Mouse (Mus musculus) olfactory bulb, adult 2 months (tissue): ENCODE measurements around the gene Phykpl. TPM values are rescaled to one million over a fixed set of nuclear protein-coding genes. Genes with fewer than 3 reads are reported as not detected.
A peak's percentile ranks its signal among the peaks of the same experiment; 100 is the strongest.

Experiments used
- H3K27ac ChIP-seq: fragments of 200-500 bp; 2 replicates; pipeline ENCODE4 v1.5.1; 2012; ENCODE audit warnings: low read depth, low read length; ENCODE audit not compliant: insufficient read depth
- H3K4me1 ChIP-seq: fragments of 200-500 bp; 2 replicates; pipeline ENCODE4 v1.6.1; 2012; ENCODE audit warnings: low read length; ENCODE audit not compliant: control insufficient read depth, insufficient read depth
- H3K4me3 ChIP-seq: fragments of 200-500 bp; 2 replicates; pipeline ENCODE4 v1.5.1; 2012; ENCODE audit warnings: mild to moderate bottlenecking, low read depth, low read length, moderate library complexity; ENCODE audit not compliant: insufficient read depth
- CTCF ChIP-seq: fragments of 200-500 bp; IDR thresholded peaks from 2 replicates; pipeline ENCODE4 v1.5.1; 2012; ENCODE audit warnings: low read depth, mild to moderate bottlenecking, low read length, moderate library complexity; ENCODE audit not compliant: insufficient read depth
- POLR2A ChIP-seq: fragments of 200-500 bp; IDR thresholded peaks from 2 replicates; pipeline ENCODE4 v1.6.1; 2012; ENCODE audit warnings: mild to moderate bottlenecking, low read depth, low read length, moderate library complexity; ENCODE audit not compliant: insufficient read depth
- WGBS: fragments of 180-500 bp; shearing (Covaris S2); methylation state at CpG from one replicate; pipeline ENCODE4 v1.1.7; 2018; 5-methylcytosine and 5-hydroxymethylcytosine counted together
- polyA plus RNA-seq: library from polyadenylated mRNA; stranded (reverse); fragments of >200 nt; gene quantifications from 2 replicates; pipeline ENCODE4 v1.2.4, GENCODE M21; 2012; ENCODE audit warnings: low replicate concordance; ENCODE audit not compliant: missing spikeins, insufficient read depth, insufficient read length

Phykpl gene
- polyA plus RNA-seq, 1 experiment = not detected

DNA sequence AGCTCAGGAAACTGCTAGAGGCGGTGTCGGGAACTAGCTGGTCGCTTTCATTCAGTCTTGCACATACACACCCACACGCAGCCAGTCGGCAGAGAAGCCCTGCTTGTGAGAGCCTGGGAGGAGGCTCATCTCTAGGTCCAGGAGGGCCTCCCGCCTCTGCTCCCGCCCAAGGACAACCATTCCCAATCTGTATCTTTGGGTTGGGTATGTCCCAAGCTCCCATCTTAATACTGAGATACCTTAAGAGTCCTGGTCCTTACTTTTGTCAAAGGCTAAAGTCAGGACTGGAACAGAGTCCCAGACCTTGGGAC is 65.3 kb downstream of the Phykpl start:
- Histone ChIP-seq H3K27ac (no peak overlapping the region), H3K4me3 (peak overlapping the region; percentile 51)
- 13% methylated on average over 7 of the region's 7 CpGs for WGBS

DNA sequence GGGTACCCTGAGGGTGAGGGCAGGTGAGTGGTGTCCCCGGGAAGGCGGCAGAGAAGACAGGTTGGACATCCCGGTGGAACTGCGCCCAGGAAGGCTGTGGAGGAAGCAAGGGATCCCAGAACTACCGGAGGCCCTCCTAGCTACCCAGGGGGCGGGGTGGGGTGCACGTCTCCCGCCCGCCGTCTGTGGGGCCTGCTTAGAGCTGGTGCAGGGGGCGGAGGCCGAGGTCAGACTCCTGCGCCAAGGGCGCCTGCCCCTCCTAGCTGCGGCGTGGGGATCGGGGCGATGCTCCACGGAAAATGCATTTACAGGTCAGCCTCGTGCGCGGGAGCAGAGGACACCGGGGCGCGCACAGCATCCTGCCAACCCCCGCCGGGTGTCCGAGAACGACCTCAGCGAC is 65.7 kb downstream of the Phykpl start:
- no peak overlapping the region for H3K27ac ChIP-seq
- peak overlapping the region; percentile 51 for H3K4me3 ChIP-seq
- TF ChIP-seq POLR2A = no peak
- TF ChIP-seq CTCF = no peak
- whole genome bisulfite sequencing = 1% methylated on average over 30 of the region's 30 CpGs
- peaks cover 33% of the 10 kb centered on the region for H3K4me1 ChIP-seq

More for the DNA sequence above, 65.3 kb downstream of the Phykpl start:
- TF ChIP-seq POLR2A = no peak
- no peak for TF ChIP-seq CTCF
- peaks cover 33% of the 10 kb centered on the region for H3K4me1 ChIP-seq

DNA sequence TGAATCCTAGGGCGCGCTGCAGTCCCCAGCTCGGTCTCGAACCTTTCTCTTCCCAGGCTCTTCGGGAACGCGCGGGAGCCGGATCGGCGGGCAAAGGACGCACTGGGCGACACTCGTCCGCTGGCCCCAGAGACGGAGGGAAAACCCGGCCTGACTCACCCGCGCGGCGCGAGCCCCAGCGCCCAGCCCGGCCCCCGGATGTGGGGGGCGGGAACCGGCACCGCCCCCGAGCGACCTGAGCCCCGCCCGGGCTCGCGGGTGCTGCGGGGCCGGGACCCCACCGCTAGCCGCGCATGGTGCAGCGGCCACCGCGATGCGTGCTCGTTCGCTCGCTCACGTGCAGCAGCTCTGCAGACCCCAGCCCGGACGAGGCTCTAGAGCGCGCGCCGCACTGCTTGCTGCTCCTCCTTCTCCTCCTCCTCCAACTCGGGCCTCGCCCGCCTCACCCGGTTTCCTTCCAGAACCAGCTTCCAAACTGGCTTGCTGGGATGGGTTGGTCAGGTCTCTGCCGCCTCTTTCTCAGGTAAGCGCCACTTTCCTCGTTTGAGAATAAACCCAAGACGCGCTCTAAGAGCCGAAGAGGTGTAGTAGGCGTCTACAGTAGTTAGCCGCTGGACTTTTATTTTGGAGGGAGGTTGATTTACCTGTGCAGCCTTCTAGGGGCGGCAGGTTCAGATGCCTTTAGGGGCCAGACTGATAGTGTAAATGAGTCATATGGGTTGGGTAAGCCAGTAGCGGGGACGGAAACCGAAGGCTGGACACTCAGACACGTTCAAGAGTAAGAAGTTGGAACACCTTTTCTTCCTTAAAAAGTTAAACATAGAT is 66.3 kb downstream of the Phykpl start, which contains the start of the genes N4bp3 and D930048N14Rik:
Gene N4bp3 (minus strand): TSS at position 152 of the 825 bp plus-strand sequence.
Gene D930048N14Rik (plus strand): TSS at position 264 of the 825 bp plus-strand sequence.
- H3K4me3 ChIP-seq = peak within 1 kb of the TSS; percentile 51
- no peak for TF ChIP-seq POLR2A
- 2% methylated on average over 70 of the region's 70 CpGs for WGBS
- no peak within 1 kb of the TSS for H3K27ac ChIP-seq
- H3K4me1 ChIP-seq = peaks cover 33% of the 10 kb centered on the region

DNA sequence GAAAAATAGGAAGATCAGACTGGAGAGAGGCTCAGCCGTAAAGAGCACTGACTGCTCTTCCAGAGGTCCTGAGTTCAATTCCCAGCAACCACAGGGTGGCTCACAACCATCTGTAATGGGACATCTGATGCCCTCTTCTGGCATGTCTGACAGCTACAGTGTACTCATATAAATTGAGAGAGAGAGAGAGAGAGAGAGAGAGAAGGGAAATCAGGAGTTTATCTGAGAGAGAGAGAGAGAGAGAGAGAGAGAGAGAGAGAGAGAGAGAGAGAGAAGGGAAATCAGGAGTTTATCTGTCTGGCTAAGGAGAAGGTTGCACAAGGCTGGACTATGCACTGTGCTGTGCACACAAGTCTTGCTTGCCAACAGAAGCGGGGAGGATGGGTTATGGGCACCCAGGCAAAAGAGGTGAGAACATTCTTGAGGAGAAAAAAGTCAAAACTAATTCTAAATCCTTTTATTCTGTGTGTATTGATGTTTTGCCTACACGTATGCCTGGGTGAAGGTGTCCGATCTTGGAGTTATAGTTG is 68.4 kb downstream of the Phykpl start:
- H3K27ac ChIP-seq = no peak overlapping the region
- no peak for TF ChIP-seq CTCF
- TF ChIP-seq POLR2A = no peak
- no peak overlapping the region for H3K4me3 ChIP-seq
- WGBS = 91% methylated on average over 4 of the region's 4 CpGs
- peaks cover 25% of the 10 kb centered on the region for H3K4me1 ChIP-seq

DNA sequence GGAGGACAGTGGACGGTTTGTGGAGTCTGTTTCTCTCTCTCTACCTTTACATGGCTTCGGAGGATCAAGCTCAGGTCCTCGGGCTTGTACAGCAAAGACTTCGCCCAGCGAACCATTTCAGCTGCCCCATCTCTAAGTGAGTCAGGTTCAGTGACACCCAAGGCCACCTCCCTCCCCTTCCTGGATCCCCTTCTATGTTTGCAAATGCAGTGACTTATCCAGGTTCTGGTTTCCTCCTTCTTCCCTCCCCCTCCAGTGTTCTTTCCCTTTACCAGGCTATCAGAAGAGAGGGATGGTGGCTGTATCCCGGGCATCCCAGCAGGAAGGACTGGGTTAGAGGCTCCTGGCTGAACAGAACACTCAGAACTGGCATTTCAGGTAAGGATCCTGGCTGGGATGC is 69.2 kb downstream of the Phykpl start:
- H3K4me3 ChIP-seq = no peak overlapping the region
- TF ChIP-seq CTCF = no peak
- TF ChIP-seq POLR2A = no peak
- 89% methylated on average over 6 of the region's 6 CpGs for WGBS
- peaks cover 25% of the 10 kb centered on the region for H3K4me1 ChIP-seq
- no peak overlapping the region for H3K27ac ChIP-seq

Other genes starting within 250 kb of the Phykpl start
- 230 and 328 TPM in 2 replicates for gene Hnrnpab, start 22.1 kb downstream of the Phykpl start, polyA plus RNA-seq
- not detected in 2 replicates for gene Nhp2, start 35.0 kb downstream of the Phykpl start, polyA plus RNA-seq
- gene Rmnd5b, start 51.1 kb downstream of the Phykpl start, polyA plus RNA-seq = not detected in 2 replicates
- not detected in 2 replicates for gene N4bp3, start 66.1 kb downstream of the Phykpl start, polyA plus RNA-seq
- gene D930048N14Rik, start 66.2 kb downstream of the Phykpl start, polyA plus RNA-seq = not detected in 2 replicates
- not detected in 2 replicates for gene 0610009B22Rik, start 104.1 kb downstream of the Phykpl start, polyA plus RNA-seq
- gene Sec24a, start 178.9 kb downstream of the Phykpl start, polyA plus RNA-seq = not detected in 2 replicates
- gene Sar1b, start 178.9 kb downstream of the Phykpl start, polyA plus RNA-seq = not detected in 2 replicates